Mouse (Mus musculus) layer of hippocampus, adult 8-10 months (tissue): ENCODE results near the gene Chic2. TPM values are rescaled to one million over a fixed set of nuclear protein-coding genes. Genes with fewer than 3 reads are reported as not detected.

ENCODE experiments used
- DNase-seq, 2 experiments: peaks; one replicate each; pipeline ENCODE4 v3.0.0; 2022; ENCODE audit warnings: low spot score in 2 of 2
- total RNA-seq, 4 experiments: library from RNA; stranded (reverse); gene quantifications; 2 replicates each; pipeline ENCODE4 v1.2.4; 2022

Gene Chic2
- total RNA-seq, 4 experiments from 2014 or later = 17.7 to 23.0 (median 20.5) TPM

- no peak for DNase-seq
Observed at GRCm38 (mm10) chr5:74975507-74975906, 69.1 kb downstream of the Chic2 start.

- peak; percentile 12 to 18 for DNase-seq
Observed at GRCm38 (mm10) chr5:74974726-74975411, 69.7 kb downstream of the Chic2 start.

- no peak for DNase-seq
Observed at GRCm38 (mm10) chr5:74974061-74974581, 70.5 kb downstream of the Chic2 start.

- no peak for DNase-seq
Observed at GRCm38 (mm10) chr5:74971418-74971817, 73.2 kb downstream of the Chic2 start.

GRCm38 (mm10) chr5:74969341-74969740 is 75.2 kb downstream of the Chic2 start:
- DNase-seq = no peak

GRCm38 (mm10) chr5:74967882-74968281 is 76.7 kb downstream of the Chic2 start:
- no peak for DNase-seq

GRCm38 (mm10) chr5:74966891-74967290 is 77.7 kb downstream of the Chic2 start:
- DNase-seq = no peak

- DNase-seq = no peak
Observed at GRCm38 (mm10) chr5:74962771-74963170, 81.8 kb downstream of the Chic2 start.

GRCm38 (mm10) chr5:74960840-74961543 is 83.6 kb downstream of the Chic2 start:
- DNase-seq = peak in 1 of 2 experiments; percentile 50

GRCm38 (mm10) chr5:74960306-74960705 is 84.3 kb downstream of the Chic2 start:
- DNase-seq = no peak

- no peak for DNase-seq
Observed at GRCm38 (mm10) chr5:74957293-74958076, 87.1 kb downstream of the Chic2 start.

GRCm38 (mm10) chr5:74956335-74956734 is 88.2 kb downstream of the Chic2 start:
- DNase-seq = no peak

- DNase-seq = no peak
Observed at GRCm38 (mm10) chr5:74955565-74955964, 89.0 kb downstream of the Chic2 start.

GRCm38 (mm10) chr5:74952938-74953337 is 91.6 kb downstream of the Chic2 start:
- DNase-seq = no peak

- no peak for DNase-seq
Observed at GRCm38 (mm10) chr5:74951375-74951774, 93.2 kb downstream of the Chic2 start.

- no peak for DNase-seq
Observed at GRCm38 (mm10) chr5:74949298-74949697, 95.3 kb downstream of the Chic2 start.

GRCm38 (mm10) chr5:74948482-74948881 is 96.1 kb downstream of the Chic2 start:
- DNase-seq = no peak

Other genes starting within 250 kb of the Chic2 start
- under 1 TPM in 3 of 4 experiments, not detected in 1; 0.30 to 0.67 (median 0.37) TPM for gene Gsx2, start 30.8 kb upstream of the Chic2 start, total RNA-seq
- 10 to 100 TPM; 35.8 to 45.2 (median 38.4) TPM for gene Pdgfra, start 107.5 kb upstream of the Chic2 start, total RNA-seq